Mouse (Mus musculus): Measurements from ENCODE around the gene Smarcc2.

- TF ChIP-seq CTCF (IDR thresholded peaks at IDR 0.05), result no peak
- TF ChIP-seq EP300 (IDR thresholded peaks at IDR 0.05), result no peak
Observed at GRCm38 (mm10) chr10:128454471-128454870, 4.6 kb upstream of the Smarcc2 start.
